Mouse (Mus musculus) heart, adult 18-20 months (tissue): ENCODE measurements around the gene Nfatc4. TPM values are rescaled to one million over a fixed set of nuclear protein-coding genes. Genes with fewer than 3 reads are reported as not detected.

Experiments used
- DNase-seq, 2 experiments: peaks; one replicate each; pipeline ENCODE4 v3.0.0; 2021 to 2022; ENCODE audit warnings: mixed read lengths in 1 of 2
- total RNA-seq, 2 experiments: library from RNA; stranded (reverse); gene quantifications; 2 replicates each; pipeline ENCODE4 v1.2.3; 2021

Nfatc4 gene
- total RNA-seq, 2 experiments from 2014 or later, result 2.5 to 4.0 TPM

DNA sequence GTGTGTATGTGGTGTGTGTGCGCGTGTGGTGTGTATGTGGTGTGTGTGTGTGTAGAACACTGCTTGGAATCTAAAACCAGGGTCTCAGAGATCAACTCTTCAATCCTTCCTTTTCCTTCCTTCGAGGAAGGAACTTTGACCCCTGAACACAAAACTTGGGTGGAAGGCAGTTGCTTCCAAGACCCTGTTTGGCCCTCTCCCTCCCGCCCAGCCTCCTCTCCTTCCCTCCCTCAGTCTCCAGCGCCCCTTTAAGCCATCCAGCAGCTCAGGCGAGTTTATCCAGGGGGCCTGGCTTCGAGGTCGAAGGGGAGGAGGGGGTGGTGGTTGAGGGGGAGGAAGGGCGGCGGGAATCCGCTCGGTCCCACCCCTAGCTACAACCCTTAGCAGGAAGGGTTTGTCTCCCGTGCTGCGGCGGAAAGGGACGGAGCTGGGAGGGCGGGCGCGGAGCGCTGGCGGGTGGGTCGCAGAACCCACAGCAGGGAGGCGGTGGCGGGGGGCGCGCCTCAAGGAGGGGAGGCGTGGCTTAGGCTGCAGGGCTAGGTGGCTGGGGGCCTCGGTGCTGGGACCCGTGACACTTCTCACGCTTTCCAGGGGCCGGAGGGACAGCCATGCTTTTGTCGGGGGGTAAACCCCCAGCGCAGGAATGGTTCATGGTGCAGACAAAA, 30.8 kb downstream of the Nfatc4 start, which contains the start of gene Nynrin:
Nynrin (plus strand) TSS at position 390 of the 665 bp plus-strand sequence.
- DNase-seq, result peak; percentile 75 to 85

DNA sequence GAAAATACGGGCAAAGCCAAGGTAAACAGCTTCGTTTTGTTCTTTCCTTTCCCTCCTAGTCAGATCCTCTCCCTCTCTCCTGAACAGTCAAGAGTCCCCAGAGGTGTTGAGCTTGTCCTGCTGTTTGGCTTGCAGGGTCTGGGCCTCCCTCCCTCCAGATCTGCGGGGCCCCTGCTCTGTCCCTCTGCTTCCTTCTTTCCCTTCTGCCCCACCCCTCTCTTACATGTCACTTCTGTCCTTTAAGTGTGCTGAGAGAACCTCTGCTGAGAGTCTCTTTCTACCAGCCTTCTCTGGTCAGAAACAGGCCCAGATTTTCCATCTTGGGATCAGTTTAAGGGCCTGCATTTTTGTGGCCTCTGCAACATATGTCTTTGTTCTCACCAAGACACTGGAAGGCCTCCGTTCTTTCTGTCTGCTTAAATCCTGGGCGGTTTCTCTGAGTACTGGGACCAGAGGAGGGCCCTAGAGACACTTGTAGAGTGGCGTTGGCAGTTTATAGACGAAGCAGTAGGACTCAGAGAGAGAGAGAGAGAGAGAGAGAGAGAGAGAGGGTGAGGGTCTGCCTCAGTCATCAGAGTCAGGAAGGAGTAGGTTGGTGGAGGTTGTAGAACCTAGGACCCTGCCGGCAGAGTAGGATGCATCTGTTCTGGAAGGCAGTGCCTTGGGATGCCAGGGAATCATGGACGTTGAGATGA, 31.6 kb downstream of the Nfatc4 start:
- peak; percentile 36 to 50 for DNase-seq

DNA sequence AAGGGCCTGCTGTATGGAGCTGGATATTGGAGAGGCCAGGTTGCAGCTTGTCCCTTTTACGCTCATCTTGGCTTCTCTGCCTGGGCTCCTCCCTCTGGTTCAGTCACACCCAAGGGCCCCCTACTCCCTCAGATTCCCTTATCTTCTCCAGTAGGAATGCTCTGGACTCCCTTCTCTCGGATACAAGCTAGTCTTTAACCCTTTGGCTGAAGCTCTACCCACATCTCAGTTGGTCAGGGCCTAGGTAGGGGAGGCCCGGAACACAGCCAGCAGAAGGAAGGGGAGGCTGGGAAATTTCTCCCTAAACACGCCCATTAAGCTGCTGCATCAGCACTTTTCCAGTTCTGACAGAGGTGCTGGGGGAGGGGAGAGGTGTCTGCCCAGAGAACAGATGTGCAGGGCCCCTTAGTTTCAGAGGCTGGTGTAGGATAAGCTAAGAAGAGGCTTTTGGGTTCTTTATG, 32.2 kb downstream of the Nfatc4 start:
- peak; percentile 52 to 64 for DNase-seq

DNA sequence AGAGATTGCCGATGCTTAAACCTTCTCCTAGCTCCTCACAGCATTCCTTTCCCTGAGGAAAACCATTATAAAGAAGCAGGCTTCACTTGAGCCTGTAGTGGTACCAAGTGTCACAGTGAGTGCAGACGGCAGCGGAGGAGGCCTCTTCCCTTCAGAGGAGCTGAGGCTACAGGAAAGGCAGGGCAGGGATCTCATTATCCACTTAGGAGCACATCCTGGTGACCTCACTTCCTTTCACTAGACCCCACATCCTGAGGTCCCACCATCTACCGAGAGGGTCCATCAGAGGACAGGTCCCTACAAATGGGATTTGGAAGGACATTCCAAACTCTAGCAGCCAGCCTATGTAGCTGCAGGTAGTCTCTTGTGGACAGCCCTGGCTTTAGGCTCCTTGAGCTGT, 34.6 kb downstream of the Nfatc4 start:
- DNase-seq, result peak in 1 of 2 experiments; percentile 35

DNA sequence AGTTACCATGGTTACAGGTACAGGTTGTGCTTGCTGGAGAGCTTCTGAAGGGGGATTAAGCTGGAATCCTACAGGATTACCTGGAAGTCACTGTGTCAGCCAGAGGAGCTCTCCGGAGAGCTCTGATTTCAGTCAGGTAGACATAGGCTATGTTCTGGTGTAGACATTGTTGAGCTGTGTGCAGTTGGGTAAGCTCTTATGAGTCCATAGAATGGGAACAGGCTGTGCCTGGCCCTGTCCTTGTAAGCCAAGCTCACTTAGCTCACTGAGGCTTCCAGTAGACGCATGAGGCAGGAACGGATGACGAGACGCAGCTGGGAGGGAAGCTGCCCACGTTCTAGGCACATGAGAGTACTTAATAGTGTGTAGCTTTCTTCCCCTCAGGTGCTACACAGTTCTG, 39.2 kb downstream of the Nfatc4 start:
- DNase-seq, result no peak

DNA sequence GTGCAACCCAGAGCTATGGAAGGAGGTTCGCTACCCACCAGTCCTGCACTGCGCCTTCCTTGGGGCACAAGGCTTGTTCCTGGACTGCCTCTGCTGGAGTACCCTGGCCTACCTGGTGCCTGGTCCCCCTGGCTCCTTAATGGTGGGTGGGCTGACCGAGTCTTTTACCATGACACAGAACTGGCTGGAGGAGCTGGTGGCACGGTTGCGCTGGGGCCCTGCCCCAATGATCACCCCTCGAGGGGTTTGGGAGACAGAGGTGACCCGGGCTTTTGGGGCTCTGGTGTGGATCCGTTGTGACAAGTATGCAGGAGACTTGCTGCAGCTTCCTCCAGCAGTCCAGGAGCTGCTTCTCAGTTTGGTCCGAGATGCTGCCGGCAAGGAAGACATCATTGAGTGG, 40.0 kb downstream of the Nfatc4 start:
- no peak for DNase-seq

DNA sequence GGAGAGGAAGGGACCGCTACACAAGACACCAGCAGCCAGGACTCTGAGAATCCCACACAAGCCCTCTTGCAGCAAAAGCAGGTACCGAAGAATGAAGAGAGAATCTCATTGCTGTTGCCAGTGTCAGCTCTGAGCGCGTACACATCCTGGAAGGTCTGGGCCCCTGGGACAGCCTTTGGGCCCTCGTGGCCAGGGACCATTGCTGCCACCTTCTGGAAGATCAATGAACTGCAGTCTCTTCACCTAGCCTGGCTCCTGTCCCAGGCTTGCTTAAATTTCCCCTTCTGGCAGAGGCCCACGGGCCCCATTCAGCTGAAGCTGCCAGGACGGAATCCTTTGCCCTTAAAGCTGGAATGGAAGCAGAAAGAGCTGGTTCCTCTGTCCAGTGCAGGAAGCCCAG, 40.8 kb downstream of the Nfatc4 start:
- DNase-seq, result peak; percentile 83 to 89

DNA sequence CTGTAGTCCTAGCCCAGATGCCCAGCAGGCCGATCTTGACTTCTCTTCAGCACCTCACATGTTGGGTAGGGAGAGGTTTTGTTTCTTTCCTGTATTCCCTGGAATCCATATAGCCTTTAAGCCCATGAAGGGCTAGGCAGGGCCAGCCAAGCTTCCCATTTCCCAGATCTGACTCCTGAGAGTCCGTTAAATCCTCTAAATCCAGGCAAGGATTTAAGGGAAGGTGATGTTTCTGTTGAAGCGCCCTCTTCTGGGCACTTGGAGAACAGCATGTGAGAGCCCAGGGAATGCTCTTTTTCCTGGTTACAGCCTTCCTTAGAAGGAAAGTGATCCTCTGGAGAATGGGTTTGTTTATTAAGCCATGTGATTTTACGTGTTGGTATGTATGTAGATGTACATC, 44.0 kb downstream of the Nfatc4 start:
- DNase-seq, result peak; percentile 53 to 87

DNA sequence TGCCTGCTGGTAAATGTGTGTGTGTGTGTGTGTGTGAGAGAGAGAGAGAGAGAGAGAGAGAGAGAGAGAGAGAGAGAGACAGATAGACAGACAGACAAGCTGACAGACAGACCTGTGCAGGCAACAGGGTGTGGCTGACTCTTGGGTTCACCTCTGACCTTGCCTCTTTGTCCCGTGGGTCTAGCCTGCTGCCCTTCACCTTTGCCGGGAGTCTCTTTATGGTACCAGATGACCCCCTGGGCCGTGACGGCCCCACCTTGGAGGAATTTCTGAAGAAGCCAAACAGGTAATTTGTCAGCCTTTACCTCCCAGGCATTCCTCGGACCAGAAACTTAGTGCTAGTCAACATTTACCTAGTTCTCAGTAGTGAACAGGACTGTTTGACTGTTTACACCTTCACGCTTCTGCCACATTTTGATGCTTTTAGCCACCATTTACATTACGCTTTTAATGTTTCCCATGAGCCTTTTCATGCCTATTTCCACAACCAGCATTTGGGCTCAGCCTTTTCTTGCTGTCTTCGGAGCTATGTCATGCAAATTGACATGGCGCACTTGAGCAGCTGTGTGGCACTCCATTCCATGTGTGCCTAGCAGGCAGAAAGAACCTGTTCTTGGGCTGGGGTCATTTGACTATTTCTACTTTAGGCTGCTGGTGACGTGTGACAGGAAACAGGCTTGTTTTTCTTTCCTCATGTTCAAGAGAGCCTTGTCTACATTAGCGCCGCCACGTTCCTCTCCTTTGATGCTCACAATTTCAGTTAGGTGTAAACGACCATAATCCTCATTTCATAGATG, 45.5 kb downstream of the Nfatc4 start:
- DNase-seq, result no peak

DNA sequence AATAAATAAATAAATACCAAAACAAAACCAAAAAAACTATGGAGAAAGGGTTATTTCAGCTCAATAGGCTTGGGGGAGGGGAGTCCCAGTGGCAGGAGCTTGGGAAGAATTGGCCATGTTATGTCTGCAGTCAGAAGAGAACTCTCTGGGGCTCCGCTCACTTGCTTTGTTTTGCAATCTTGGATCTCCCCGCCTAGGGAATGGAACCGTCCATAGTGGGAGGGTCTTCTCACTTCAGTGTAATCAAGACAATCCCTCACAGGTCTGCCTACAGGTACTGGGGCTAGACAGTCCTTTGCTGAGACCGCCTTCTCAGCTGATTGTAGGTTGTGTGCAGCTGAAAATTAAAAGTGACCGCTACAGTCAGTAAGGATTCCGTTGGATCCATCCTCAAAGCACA, 46.6 kb downstream of the Nfatc4 start:
- no peak for DNase-seq

DNA sequence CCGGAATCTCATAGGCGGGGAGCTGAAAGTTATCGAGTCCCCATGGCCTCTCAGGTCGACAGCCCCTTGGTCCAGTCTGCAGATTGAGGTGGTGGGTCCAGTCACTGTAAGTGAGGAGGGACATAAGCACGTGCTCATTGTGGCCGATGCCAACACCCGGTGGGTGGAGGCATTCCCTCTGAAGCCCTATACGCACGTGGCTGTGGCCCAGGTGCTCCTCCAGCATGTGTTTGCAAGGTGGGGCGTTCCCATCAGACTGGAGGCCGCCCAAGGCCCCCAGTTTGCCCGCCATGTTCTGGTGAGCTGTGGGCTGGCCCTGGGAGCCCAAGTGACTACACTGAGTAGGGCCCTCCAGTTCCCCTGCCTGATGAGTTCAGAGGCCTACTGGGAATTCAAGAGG, 49.1 kb downstream of the Nfatc4 start:
- no peak for DNase-seq

DNA sequence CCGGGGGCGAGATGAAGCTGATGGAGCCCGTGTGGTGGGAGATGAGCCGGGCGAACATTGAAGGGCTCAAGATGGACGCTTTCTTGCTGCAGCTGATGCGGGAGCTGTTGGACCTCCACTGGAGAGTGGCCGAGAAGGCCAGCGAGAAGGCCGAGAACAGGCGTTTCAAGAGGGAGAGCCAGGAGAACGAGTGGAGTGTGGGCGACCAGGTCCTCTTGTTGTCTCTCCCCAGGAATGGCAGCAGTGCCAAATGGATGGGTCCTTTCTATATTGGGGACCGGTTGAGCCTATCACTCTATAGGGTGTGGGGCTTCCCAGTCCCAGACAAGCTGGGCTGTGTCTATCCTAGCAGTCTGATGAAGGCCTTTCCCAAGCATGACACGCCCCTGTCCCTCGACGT, 49.6 kb downstream of the Nfatc4 start:
- no peak for DNase-seq

DNA sequence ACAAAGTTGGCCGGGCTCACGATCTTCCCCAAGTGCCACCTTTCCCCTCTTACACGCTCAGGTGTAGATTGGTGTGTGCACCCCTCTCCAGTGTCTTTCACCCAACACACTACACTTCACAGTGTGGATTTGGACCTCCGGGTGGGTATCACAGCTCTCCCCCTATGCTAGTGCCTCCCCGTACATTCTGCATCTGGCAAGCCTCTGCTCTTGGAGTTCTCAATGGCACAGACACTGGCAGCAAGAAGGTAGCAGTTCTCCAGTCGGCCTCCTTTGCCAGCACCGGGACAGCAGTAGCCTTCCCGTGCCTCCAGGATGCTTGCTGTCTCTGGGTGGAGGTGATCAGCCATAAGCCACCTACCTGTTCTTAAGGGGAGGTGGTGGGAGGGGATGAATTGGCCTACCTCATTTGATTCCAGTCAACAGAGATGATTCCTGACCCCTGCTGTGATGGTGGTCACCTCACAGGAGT, 50.3 kb downstream of the Nfatc4 start:
- DNase-seq, result no peak

DNA sequence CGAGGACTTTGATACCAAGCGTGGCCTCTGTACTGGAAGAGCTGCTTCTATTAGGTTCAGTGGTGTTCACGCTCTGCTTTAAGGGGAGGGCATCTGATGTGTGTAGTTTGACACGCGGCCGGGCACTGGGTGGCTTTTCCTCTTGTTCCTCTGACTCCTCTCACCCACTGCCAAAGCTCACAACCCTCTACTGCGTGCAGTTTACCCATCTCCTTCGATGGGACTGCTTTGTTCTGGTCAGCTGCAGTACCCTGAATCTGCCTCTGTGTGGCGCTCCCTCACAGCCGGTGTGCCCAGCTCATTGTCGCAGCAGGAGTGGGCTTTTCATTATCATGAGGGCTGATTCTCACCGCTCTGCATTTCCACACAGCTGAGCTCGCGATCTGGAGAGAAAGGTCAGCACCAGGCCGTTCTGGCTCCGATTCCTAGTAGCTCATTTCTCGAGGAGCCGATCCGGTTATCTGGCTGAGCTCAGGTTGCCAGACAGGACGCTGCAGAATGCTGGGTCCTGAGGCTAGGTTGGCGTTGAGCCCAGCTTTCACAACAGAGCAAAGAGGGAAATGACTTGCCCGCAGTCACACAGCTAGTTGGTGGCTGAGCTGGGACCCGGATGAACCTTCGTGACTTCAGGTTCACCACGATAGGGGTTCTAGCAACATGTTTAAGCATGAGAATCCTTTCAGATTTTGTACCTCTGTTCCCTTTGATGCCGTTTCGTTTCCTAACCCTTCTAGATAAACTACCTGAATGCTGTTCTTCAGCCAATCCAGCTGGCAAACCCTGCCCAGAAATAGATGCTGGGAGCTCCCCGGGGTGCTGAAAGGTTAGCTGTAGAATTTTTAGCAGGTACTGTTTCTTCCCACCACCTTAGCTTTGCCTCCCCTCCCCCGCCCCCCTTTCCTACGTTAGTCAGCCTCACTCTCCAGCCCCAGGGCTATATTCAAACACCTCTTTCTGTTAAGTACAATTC, 51.1 kb downstream of the Nfatc4 start:
- peak; percentile 74 to 85 for DNase-seq

DNA sequence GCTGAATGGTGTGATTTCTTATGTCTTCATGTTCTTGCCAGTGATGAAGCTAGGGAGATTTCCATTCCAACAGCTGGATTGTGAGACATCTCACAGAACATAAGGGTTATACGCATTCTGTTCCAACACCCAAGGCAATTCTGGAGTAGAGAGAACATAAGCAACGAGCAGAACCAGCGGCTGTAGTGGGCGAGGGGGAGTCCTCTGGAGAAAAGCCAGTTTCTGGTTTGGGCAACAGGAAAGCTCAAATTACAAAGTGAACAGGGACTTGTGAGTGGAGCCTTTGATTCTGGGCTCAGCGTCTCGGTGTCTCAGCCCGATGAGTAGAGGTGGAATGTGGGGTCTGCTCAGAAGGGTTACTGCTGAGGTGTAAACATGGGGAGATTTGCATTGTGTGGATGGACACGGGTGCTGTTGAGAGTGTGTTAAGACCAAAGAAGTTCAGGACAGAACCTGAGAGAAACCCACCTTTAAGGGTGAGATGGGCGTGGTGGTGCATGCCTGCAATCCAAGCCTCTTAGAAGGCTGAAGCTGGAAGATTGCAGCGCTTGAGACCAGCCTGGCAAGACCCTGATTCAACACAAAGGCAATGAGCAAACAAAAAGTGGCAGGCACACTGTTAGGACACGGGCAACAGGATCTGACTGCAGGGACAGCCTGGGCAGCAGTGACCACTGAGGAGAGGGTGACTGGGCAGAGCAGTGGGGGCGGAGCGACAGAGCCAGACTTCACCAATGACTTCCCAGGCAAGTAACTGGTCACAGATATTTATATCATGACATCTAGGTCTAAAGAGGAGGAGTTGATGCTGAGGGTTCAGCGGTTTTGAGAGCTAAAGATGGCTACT, 54.7 kb downstream of the Nfatc4 start:
- no peak for DNase-seq

DNA sequence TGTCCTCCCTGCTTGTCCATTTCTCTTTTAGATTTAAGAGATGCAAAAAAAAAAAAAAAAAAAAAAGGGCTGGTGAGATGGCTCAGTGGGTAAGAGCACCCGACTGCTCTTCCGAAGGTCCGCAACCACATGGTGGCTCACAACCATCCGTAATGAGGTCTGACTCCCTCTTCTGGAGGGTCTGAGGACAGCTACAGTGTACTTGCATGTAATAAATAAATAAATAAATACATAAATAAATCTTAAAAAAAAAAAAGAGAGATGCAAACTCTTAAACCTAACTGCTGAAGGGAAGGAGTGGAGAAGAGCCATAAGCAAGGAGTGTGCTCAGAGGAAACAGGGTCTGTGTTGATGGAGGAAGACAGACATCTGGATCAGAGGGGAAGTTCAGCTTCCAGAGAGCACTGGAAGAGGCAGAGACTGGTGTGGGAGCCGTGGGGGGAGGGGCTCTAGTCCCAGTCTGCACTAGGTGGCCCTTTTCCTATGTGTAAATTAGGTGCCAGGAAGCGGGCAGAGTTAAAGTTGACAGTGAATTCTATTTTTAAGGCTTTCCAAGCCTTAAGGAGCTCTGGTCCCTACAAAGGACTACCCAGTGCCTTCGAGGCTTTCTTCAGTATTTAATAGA, 55.5 kb downstream of the Nfatc4 start:
- no peak for DNase-seq

DNA sequence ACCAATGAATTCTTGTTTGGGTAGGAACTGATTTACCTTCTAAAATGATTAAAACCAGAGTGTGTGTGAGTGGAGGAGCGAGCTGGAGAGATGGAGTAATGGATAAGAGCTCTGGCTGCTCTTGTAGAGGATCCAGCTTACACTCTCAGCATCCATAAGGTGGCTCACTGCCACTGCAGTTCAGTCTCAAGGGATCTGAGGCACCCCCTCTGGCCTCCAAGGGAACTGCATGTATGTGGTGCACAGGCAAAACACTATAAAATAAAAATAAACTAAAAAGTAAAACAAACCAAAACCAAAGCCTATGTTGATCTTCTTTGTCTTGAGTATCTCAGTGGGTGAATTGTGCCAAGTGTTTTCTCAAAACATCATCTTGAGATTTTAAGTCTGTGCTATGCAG, 56.7 kb downstream of the Nfatc4 start:
- peak; percentile 66 to 72 for DNase-seq

DNA sequence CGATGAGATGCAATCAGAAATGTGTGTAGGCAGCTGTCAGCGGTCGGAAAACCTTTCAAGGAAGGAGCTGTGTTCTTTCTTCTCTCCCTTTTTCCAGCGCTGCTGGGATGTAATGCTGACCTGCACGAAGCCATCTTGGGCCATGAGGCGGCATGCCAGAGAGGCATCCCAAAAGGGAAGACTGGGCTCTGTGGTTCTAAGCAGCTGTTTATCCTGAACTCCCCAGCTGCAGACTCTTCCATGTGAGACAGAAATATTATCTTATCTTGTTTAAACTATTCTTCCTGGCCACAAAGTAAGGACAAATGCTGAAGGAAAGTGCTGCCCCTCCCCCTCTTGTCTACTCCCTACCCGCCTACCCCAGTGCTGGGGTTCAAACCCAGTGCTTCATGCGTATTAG, 58.0 kb downstream of the Nfatc4 start:
- DNase-seq, result no peak

DNA sequence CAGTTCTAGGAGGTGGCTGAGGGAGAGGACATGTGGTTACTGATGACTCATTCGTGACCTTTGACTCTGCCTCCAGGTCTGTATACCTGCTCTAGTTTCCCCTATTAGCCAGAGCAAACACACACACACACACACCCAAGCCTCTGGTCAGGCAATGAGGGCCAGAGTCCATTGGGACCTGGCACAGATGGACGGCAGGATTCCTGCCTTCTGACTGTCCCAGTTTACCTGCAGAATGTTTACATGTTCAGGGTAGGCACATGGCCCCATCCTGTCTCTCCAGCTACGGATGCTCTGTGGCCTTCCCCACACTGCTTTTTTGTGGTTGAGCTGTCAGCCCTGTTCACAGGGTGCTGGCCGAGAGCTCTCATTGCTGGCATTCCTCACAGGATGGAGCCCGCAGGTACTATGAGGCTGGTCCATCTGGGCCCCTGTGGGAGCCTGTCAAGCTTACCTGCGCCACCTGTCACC, 59.3 kb downstream of the Nfatc4 start:
- DNase-seq, result no peak

DNA sequence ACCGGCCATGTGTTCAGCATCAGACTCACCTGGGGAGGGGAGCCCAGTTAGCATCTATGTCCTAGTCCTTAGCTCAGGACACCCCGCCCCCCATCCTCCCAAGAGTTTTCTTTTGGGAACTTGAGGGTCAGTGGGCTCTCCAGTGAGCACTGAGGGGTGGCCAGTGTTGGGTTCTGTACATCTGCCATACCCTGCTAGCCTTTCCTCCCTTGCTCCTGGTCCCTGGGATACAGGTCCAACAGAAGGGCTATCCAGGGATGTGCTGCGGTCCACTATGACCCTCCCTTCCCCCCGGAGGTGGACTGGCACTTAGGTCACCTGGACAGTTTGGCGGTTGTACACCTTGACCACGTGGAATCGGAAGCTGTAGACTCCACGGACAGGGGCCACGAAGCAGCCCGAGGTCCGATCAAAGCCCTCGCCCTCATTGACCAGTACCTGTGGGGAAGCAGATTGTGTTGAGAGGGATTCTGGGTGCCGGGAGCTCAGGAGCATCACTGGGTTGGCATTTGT, 60.3 kb downstream of the Nfatc4 start:
- DNase-seq, result no peak
